8 mouse cellular contexts compared by ENCODE assay signal in genomic region chr17:45619386-45620256, GRCm38 (mm10). TPM values are rescaled to one million over a fixed set of nuclear protein-coding genes. Genes with fewer than 3 reads are reported as not detected.
DNase-seq lines count a peak whose midpoint lies in the region; ATAC-seq and TF ChIP-seq lines count a peak whose summit lies in the region.

No protein-coding gene starts in this region.

- WGBS in forebrain, embryonic 11.5 days, result 35% methylated on average over 20 of the region's 20 CpGs
- 39% methylated on average over 20 of the region's 20 CpGs for WGBS in forebrain, postnatal 0 days
- WGBS in embryonic facial prominence, embryonic 13.5 days, result 22% methylated on average over 20 of the region's 20 CpGs
- WGBS in hindbrain, embryonic 16.5 days, result 30% methylated on average over 20 of the region's 20 CpGs
- 4% methylated on average over 20 of the region's 20 CpGs for WGBS in liver, embryonic 15.5 days (ENCODE audit: insufficient replicate concordance)
- WGBS in neural tube, embryonic 15.5 days, result 31% methylated on average over 20 of the region's 20 CpGs

- H3K4me1 ChIP-seq in forebrain, embryonic 11.5 days (replicated peaks; ENCODE audit: control insufficient read depth, insufficient read depth, low read length), result no peaks in the 10 kb centered on the region
- no peaks in the 10 kb centered on the region for H3K4me1 ChIP-seq in forebrain, postnatal 0 days (ENCODE audit: insufficient read depth)
- peaks cover 16% of the 10 kb centered on the region for H3K4me1 ChIP-seq in embryonic facial prominence, embryonic 13.5 days
- H3K4me1 ChIP-seq in hindbrain, embryonic 16.5 days (ENCODE audit: control insufficient read depth, insufficient read depth, low read depth, low read length), result peaks cover 3% of the 10 kb centered on the region; the same call in 1 of the 2 replicates
- peaks cover 24% of the 10 kb centered on the region for H3K4me1 ChIP-seq in liver, embryonic 15.5 days (replicated peaks)
- peaks cover 8% of the 10 kb centered on the region; the same call in 1 of the 2 replicates for H3K4me1 ChIP-seq in neural tube, embryonic 15.5 days

- H3K9ac ChIP-seq in forebrain, embryonic 11.5 days (ENCODE audit: low read length), result peak overlapping the region; percentile 1
- H3K9ac ChIP-seq in forebrain, postnatal 0 days, result no peak overlapping the region
- peak overlapping the region; percentile 58; the same call in 1 of the 2 replicates for H3K9ac ChIP-seq in embryonic facial prominence, embryonic 13.5 days
- peak overlapping the region; percentile 47 for H3K9ac ChIP-seq in hindbrain, embryonic 16.5 days (ENCODE audit: low read depth, low read length)
- peak overlapping the region; percentile 22; the same call in 1 of the 2 replicates for H3K9ac ChIP-seq in liver, embryonic 15.5 days
- no peak overlapping the region for H3K9ac ChIP-seq in neural tube, embryonic 15.5 days (replicated peaks)

- no peak overlapping the region for H3K27ac ChIP-seq in forebrain, embryonic 11.5 days (ENCODE audit: low read depth, low read length)
- H3K27ac ChIP-seq in forebrain, postnatal 0 days (ENCODE audit: low read depth, low read length), result no peak overlapping the region
- peak overlapping the region; percentile 57; the same call in 1 of the 2 replicates for H3K27ac ChIP-seq in embryonic facial prominence, embryonic 13.5 days
- H3K27ac ChIP-seq in hindbrain, embryonic 16.5 days (ENCODE audit: low read depth, low read length), result peak overlapping the region; percentile 46
- peak overlapping the region; percentile 69 for H3K27ac ChIP-seq in liver, embryonic 15.5 days (replicated peaks)
- peak overlapping the region; percentile 64 for H3K27ac ChIP-seq in neural tube, embryonic 15.5 days (replicated peaks)

- no peak overlapping the region for H3K4me3 ChIP-seq in forebrain, embryonic 11.5 days (ENCODE audit: low read depth, low read length)
- no peak overlapping the region for H3K4me3 ChIP-seq in forebrain, postnatal 0 days (ENCODE audit: low read depth, low read length)
- peak overlapping the region; percentile 17; the same call in 1 of the 2 replicates for H3K4me3 ChIP-seq in embryonic facial prominence, embryonic 13.5 days
- no peak overlapping the region for H3K4me3 ChIP-seq in hindbrain, embryonic 16.5 days (ENCODE audit: low read length)
- H3K4me3 ChIP-seq in liver, embryonic 15.5 days (replicated peaks), result peak overlapping the region; percentile 33
- H3K4me3 ChIP-seq in neural tube, embryonic 15.5 days (replicated peaks), result no peak overlapping the region

- no peak for DNase-seq in forebrain, embryonic 11.5 days (ENCODE audit: low spot score)
- no peak for DNase-seq in forebrain, postnatal 0 days
- no peak for DNase-seq in frontal cortex, postnatal 36 days (ENCODE audit: low spot score in 2 of 2)
- DNase-seq in frontal cortex, adult 2 months (ENCODE audit: extremely low spot score in 1 of 2, low spot score in 1 of 2), result no peak

- ATAC-seq in forebrain, embryonic 11.5 days (replicated peaks; ENCODE audit: low FRiP score), result no peak
- ATAC-seq in forebrain, postnatal 0 days, result no peak
- no peak for ATAC-seq in embryonic facial prominence, embryonic 13.5 days (ENCODE audit: insufficient number of reproducible peaks, insufficient read depth, low FRiP score, low TSS enrichment, low read depth)
- no peak for ATAC-seq in hindbrain, embryonic 16.5 days
- ATAC-seq in liver, embryonic 15.5 days (ENCODE audit: insufficient read depth), result peak; percentile 63
- no peak for ATAC-seq in neural tube, embryonic 15.5 days (ENCODE audit: low FRiP score)

- H3K36me3 ChIP-seq in forebrain, embryonic 11.5 days (ENCODE audit: control insufficient read depth, insufficient read depth, low read length), result no peaks in the 10 kb centered on the region
- H3K36me3 ChIP-seq in forebrain, postnatal 0 days (ENCODE audit: insufficient read depth), result no peaks in the 10 kb centered on the region
- no peaks in the 10 kb centered on the region for H3K36me3 ChIP-seq in embryonic facial prominence, embryonic 13.5 days
- H3K36me3 ChIP-seq in hindbrain, embryonic 16.5 days (ENCODE audit: control insufficient read depth, insufficient read depth, low read length), result no peaks in the 10 kb centered on the region
- H3K36me3 ChIP-seq in liver, embryonic 15.5 days (replicated peaks), result no peaks in the 10 kb centered on the region
- no peaks in the 10 kb centered on the region for H3K36me3 ChIP-seq in neural tube, embryonic 15.5 days

- H3K27me3 ChIP-seq in forebrain, embryonic 11.5 days (ENCODE audit: control insufficient read depth, insufficient read depth, low read length), result no peaks in the 10 kb centered on the region
- no peaks in the 10 kb centered on the region for H3K27me3 ChIP-seq in forebrain, postnatal 0 days (ENCODE audit: insufficient read depth, low read length)
- no peaks in the 10 kb centered on the region for H3K27me3 ChIP-seq in embryonic facial prominence, embryonic 13.5 days
- H3K27me3 ChIP-seq in hindbrain, embryonic 16.5 days (replicated peaks; ENCODE audit: control insufficient read depth, insufficient read depth, low read length), result no peaks in the 10 kb centered on the region; the same call in 1 of the 2 replicates
- H3K27me3 ChIP-seq in liver, embryonic 15.5 days, result no peaks in the 10 kb centered on the region
- no peaks in the 10 kb centered on the region for H3K27me3 ChIP-seq in neural tube, embryonic 15.5 days (replicated peaks)

- no peaks in the 10 kb centered on the region for H3K9me3 ChIP-seq in forebrain, embryonic 11.5 days (ENCODE audit: control insufficient read depth, low read length)
- H3K9me3 ChIP-seq in forebrain, postnatal 0 days (ENCODE audit: low read length), result no peaks in the 10 kb centered on the region
- no peaks in the 10 kb centered on the region for H3K9me3 ChIP-seq in embryonic facial prominence, embryonic 13.5 days
- no peaks in the 10 kb centered on the region for H3K9me3 ChIP-seq in hindbrain, embryonic 16.5 days (ENCODE audit: control insufficient read depth, low read length)
- no peaks in the 10 kb centered on the region for H3K9me3 ChIP-seq in liver, embryonic 15.5 days (replicated peaks)
- H3K9me3 ChIP-seq in neural tube, embryonic 15.5 days (replicated peaks), result no peaks in the 10 kb centered on the region

- TF ChIP-seq CTCF in forebrain, postnatal 0 days (IDR thresholded peaks at IDR 0.05; ENCODE audit: low read depth), result no peak

- H3K4me2 ChIP-seq in forebrain, embryonic 11.5 days (ENCODE audit: low read depth, low read length, severe bottlenecking), result peak overlapping the region; percentile 1; the same call in 1 of the 2 replicates
- no peak overlapping the region for H3K4me2 ChIP-seq in forebrain, postnatal 0 days (ENCODE audit: low read depth)
- H3K4me2 ChIP-seq in embryonic facial prominence, embryonic 13.5 days, result peak overlapping the region; percentile 47
- H3K4me2 ChIP-seq in hindbrain, embryonic 16.5 days (ENCODE audit: low read length), result peak overlapping the region; percentile 29
- peak overlapping the region; percentile 59 for H3K4me2 ChIP-seq in liver, embryonic 15.5 days
- peak overlapping the region; percentile 37 for H3K4me2 ChIP-seq in neural tube, embryonic 15.5 days

RNA-seq across cellular contexts. Expression of gene Mymx, which starts 17.7 kb away (rescaled TPM):
- not detected in 2 replicates for polyA plus RNA-seq in forebrain, embryonic 11.5 days (2014; fragmentation: Nextera tagmentation; extraction: Ambion mirVana)
- not detected in 2 replicates for total RNA-seq in forebrain, postnatal 0 days (2014; rRNA removed)
- polyA plus RNA-seq in forebrain, postnatal 0 days (2015; fragmentation: Nextera tagmentation; extraction: Ambion mirVana), result not detected in 2 replicates
- polyA plus RNA-seq in embryonic facial prominence, embryonic 13.5 days (2015; fragmentation: Nextera tagmentation; extraction: Ambion mirVana), result 3.8 and 5.5 TPM in 2 replicates
- polyA plus RNA-seq in hindbrain, embryonic 16.5 days (2015; fragmentation: Nextera tagmentation; extraction: Ambion mirVana), result 1.2 TPM in 1 of 2 replicates, not detected in the other
- 0.54 and 1.1 TPM in 2 replicates for polyA plus RNA-seq in liver, embryonic 15.5 days (2015; fragmentation: Nextera tagmentation; extraction: Ambion mirVana)
- 1.5 and 1.6 TPM in 2 replicates for polyA plus RNA-seq in neural tube, embryonic 15.5 days (2015; fragmentation: Nextera tagmentation; extraction: Ambion mirVana)
- not detected in 2 replicates for polyA plus RNA-seq in frontal cortex, adult 2 months (2012; rRNA removed)

RNA-seq across cellular contexts. Expression of gene Slc29a1, which starts 20.2 kb away (rescaled TPM):
- 56.7 TPM in 2 replicates for polyA plus RNA-seq in forebrain, embryonic 11.5 days (2014; fragmentation: Nextera tagmentation; extraction: Ambion mirVana)
- 68.3 and 84.5 TPM in 2 replicates for total RNA-seq in forebrain, postnatal 0 days (2014; rRNA removed)
- 76.2 and 84.4 TPM in 2 replicates for polyA plus RNA-seq in forebrain, postnatal 0 days (2015; fragmentation: Nextera tagmentation; extraction: Ambion mirVana)
- polyA plus RNA-seq in embryonic facial prominence, embryonic 13.5 days (2015; fragmentation: Nextera tagmentation; extraction: Ambion mirVana), result 69.8 and 77.4 TPM in 2 replicates
- polyA plus RNA-seq in hindbrain, embryonic 16.5 days (2015; fragmentation: Nextera tagmentation; extraction: Ambion mirVana), result 55.7 and 56.5 TPM in 2 replicates
- polyA plus RNA-seq in liver, embryonic 15.5 days (2015; fragmentation: Nextera tagmentation; extraction: Ambion mirVana), result 175 and 180 TPM in 2 replicates
- 42.8 and 77.5 TPM in 2 replicates for polyA plus RNA-seq in neural tube, embryonic 15.5 days (2015; fragmentation: Nextera tagmentation; extraction: Ambion mirVana)
- polyA plus RNA-seq in frontal cortex, adult 2 months (2012; rRNA removed), result 35.4 and 38.9 TPM in 2 replicates

RNA-seq across cellular contexts. Expression of gene Capn11, which starts 39.5 kb away (rescaled TPM):
- 0.44 and 0.69 TPM in 2 replicates for polyA plus RNA-seq in forebrain, embryonic 11.5 days (2014; fragmentation: Nextera tagmentation; extraction: Ambion mirVana)
- total RNA-seq in forebrain, postnatal 0 days (2014; rRNA removed), result 0.85 and 1.3 TPM in 2 replicates
- polyA plus RNA-seq in forebrain, postnatal 0 days (2015; fragmentation: Nextera tagmentation; extraction: Ambion mirVana), result 0.06 and 1.5 TPM in 2 replicates
- 0.63 and 0.84 TPM in 2 replicates for polyA plus RNA-seq in embryonic facial prominence, embryonic 13.5 days (2015; fragmentation: Nextera tagmentation; extraction: Ambion mirVana)
- 0.75 and 0.79 TPM in 2 replicates for polyA plus RNA-seq in hindbrain, embryonic 16.5 days (2015; fragmentation: Nextera tagmentation; extraction: Ambion mirVana)
- polyA plus RNA-seq in liver, embryonic 15.5 days (2015; fragmentation: Nextera tagmentation; extraction: Ambion mirVana), result 0.21 and 0.25 TPM in 2 replicates
- polyA plus RNA-seq in neural tube, embryonic 15.5 days (2015; fragmentation: Nextera tagmentation; extraction: Ambion mirVana), result 0.77 and 1.2 TPM in 2 replicates
- polyA plus RNA-seq in frontal cortex, adult 2 months (2012; rRNA removed), result 0.23 and 0.34 TPM in 2 replicates

RNA-seq across cellular contexts. Expression of gene Hsp90ab1, which starts 46.5 kb away (rescaled TPM):
- 1,787 and 1,872 TPM in 2 replicates for polyA plus RNA-seq in forebrain, embryonic 11.5 days (2014; fragmentation: Nextera tagmentation; extraction: Ambion mirVana)
- 1,283 and 1,351 TPM in 2 replicates for total RNA-seq in forebrain, postnatal 0 days (2014; rRNA removed)
- 1,258 and 1,497 TPM in 2 replicates for polyA plus RNA-seq in forebrain, postnatal 0 days (2015; fragmentation: Nextera tagmentation; extraction: Ambion mirVana)
- polyA plus RNA-seq in embryonic facial prominence, embryonic 13.5 days (2015; fragmentation: Nextera tagmentation; extraction: Ambion mirVana), result 1,480 and 1,606 TPM in 2 replicates
- polyA plus RNA-seq in hindbrain, embryonic 16.5 days (2015; fragmentation: Nextera tagmentation; extraction: Ambion mirVana), result 1,542 and 1,571 TPM in 2 replicates
- 577 and 585 TPM in 2 replicates for polyA plus RNA-seq in liver, embryonic 15.5 days (2015; fragmentation: Nextera tagmentation; extraction: Ambion mirVana)
- polyA plus RNA-seq in neural tube, embryonic 15.5 days (2015; fragmentation: Nextera tagmentation; extraction: Ambion mirVana), result 1,466 and 1,575 TPM in 2 replicates
- 952 and 985 TPM in 2 replicates for polyA plus RNA-seq in frontal cortex, adult 2 months (2012; rRNA removed)

RNA-seq across cellular contexts. Expression of gene Slc35b2, which starts 55.9 kb away (rescaled TPM):
- polyA plus RNA-seq in forebrain, embryonic 11.5 days (2014; fragmentation: Nextera tagmentation; extraction: Ambion mirVana), result 103 and 105 TPM in 2 replicates
- 80.9 and 87.0 TPM in 2 replicates for total RNA-seq in forebrain, postnatal 0 days (2014; rRNA removed)
- 83.8 and 89.6 TPM in 2 replicates for polyA plus RNA-seq in forebrain, postnatal 0 days (2015; fragmentation: Nextera tagmentation; extraction: Ambion mirVana)
- 104 and 122 TPM in 2 replicates for polyA plus RNA-seq in embryonic facial prominence, embryonic 13.5 days (2015; fragmentation: Nextera tagmentation; extraction: Ambion mirVana)
- 96.2 and 101 TPM in 2 replicates for polyA plus RNA-seq in hindbrain, embryonic 16.5 days (2015; fragmentation: Nextera tagmentation; extraction: Ambion mirVana)
- 52.1 and 59.8 TPM in 2 replicates for polyA plus RNA-seq in liver, embryonic 15.5 days (2015; fragmentation: Nextera tagmentation; extraction: Ambion mirVana)
- 86.3 and 99.5 TPM in 2 replicates for polyA plus RNA-seq in neural tube, embryonic 15.5 days (2015; fragmentation: Nextera tagmentation; extraction: Ambion mirVana)
- 57.3 and 59.5 TPM in 2 replicates for polyA plus RNA-seq in frontal cortex, adult 2 months (2012; rRNA removed)

Comparison
In these comparisons a context has a peak if more than half of its experiments do, and no peak if none do; other contexts are left out.
1. H3K9ac ChIP-seq: peak in forebrain, embryonic 11.5 days (single experiment), embryonic facial prominence, embryonic 13.5 days (single experiment), hindbrain, embryonic 16.5 days (single experiment) and liver, embryonic 15.5 days (single experiment); none in forebrain, postnatal 0 days (single experiment) and neural tube, embryonic 15.5 days (single experiment).
2. H3K27ac ChIP-seq: peak in embryonic facial prominence, embryonic 13.5 days (single experiment), hindbrain, embryonic 16.5 days (single experiment), liver, embryonic 15.5 days (single experiment) and neural tube, embryonic 15.5 days (single experiment); none in forebrain, embryonic 11.5 days (single experiment) and forebrain, postnatal 0 days (single experiment).
3. H3K4me3 ChIP-seq: peak in embryonic facial prominence, embryonic 13.5 days (single experiment) and liver, embryonic 15.5 days (single experiment); none in forebrain, embryonic 11.5 days (single experiment), forebrain, postnatal 0 days (single experiment), hindbrain, embryonic 16.5 days (single experiment) and neural tube, embryonic 15.5 days (single experiment).